Mouse (Mus musculus) ES-Bruce4 (cell line): Measurements from ENCODE around the gene A430078G23Rik.

Experiments
- CTCF ChIP-seq: IDR thresholded peaks from one replicate; pipeline ENCODE4 v1.8.1; 2011; ENCODE audit warnings: low read depth, low read length
- EP300 ChIP-seq: IDR thresholded peaks from 2 replicates; pipeline ENCODE4 v1.6.1; 2011; ENCODE audit warnings: low read depth, low read length; ENCODE audit not compliant: insufficient read depth
- POLR2A ChIP-seq: IDR thresholded peaks from one replicate; pipeline ENCODE4 v1.8.1; 2011; ENCODE audit warnings: low read length; ENCODE audit not compliant: insufficient read depth

DNA sequence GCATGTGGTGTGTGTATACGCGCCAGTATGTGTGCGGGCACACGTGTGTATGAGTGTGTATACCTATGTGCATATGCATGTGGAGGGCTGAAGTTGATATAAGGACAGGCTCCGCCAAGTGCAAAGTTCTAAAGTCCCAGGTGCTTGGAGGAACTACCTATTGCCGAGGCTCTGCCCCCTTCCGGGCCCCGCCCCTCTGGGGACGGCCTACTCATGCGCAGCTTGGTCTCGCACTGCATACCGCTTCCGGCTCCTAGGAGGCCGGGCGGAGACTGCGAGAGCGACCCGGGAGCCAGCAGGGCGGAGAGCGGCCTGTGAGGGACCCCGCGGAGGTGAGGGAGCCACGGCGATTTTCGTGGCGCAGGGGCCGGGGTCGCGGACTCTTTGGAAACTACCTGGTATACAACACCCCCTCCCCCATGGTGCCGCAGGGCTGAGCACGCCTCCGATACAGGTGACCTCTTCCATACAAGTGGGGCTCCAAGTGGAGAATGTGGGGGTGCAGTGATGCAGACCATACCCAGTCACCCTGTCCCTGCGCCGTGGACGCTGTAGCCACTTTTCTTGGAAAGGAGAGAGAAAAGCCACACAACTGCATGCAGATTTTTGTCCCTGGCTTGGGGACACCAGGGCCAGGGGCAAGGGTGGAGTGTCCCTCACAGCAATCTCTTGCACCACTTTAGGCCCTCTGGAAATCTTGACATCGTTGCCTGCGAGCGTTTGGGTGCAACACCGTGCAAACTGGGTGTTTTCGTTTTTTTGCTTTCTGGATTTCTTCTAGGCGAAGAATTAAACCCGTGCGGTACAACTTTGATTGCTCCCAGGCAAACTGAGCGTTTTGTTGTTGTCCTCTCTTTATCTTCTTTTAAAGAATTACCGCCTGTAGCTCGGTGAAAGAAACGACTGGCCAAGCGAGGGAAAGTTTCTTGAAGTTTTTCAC, 39.8 kb downstream of the A430078G23Rik start, which contains the start of gene Arhgef18:
- no peak for TF ChIP-seq CTCF
- no peak for TF ChIP-seq EP300
- TF ChIP-seq POLR2A, result peak; percentile 71
